Mouse (Mus musculus) hindbrain, embryonic 13.5 days (tissue): Measurements from ENCODE around the gene Mrpl49. TPM values are rescaled to one million over a fixed set of nuclear protein-coding genes. Genes with fewer than 3 reads are reported as not detected.
A peak's percentile ranks its signal among the peaks of the same experiment; 100 is the strongest.

Experiments
- ATAC-seq: fragments of 200-750 bp; cut with Nextera tagmentation; 2 replicates; pipeline ENCODE4 v1.8.0; 2017; ENCODE audit warnings: moderate TSS enrichment; ENCODE audit not compliant: low FRiP score
- H3K27ac ChIP-seq: fragments of 300-500 bp; sonication (generic); 2 replicates; pipeline ENCODE4 v1.5.1; 2015; ENCODE audit warnings: inconsistent platforms, mild to moderate bottlenecking, moderate library complexity
- H3K27me3 ChIP-seq: fragments of 300-500 bp; sonication (generic); 2 replicates; pipeline ENCODE4 v1.6.1; 2015; ENCODE audit warnings: mild to moderate bottlenecking, inconsistent platforms
- H3K36me3 ChIP-seq: fragments of 300-500 bp; sonication (generic); 2 replicates; pipeline ENCODE4 v1.6.1; 2015; ENCODE audit warnings: mild to moderate bottlenecking, inconsistent platforms
- H3K4me1 ChIP-seq: fragments of 300-500 bp; sonication (generic); replicated peaks from 2 replicates; pipeline ENCODE4 v1.6.1; 2015; ENCODE audit warnings: inconsistent platforms
- H3K4me2 ChIP-seq: fragments of 300-500 bp; sonication (generic); 2 replicates; pipeline ENCODE4 v1.6.1; 2015; ENCODE audit warnings: inconsistent platforms, mild to moderate bottlenecking, moderate library complexity
- H3K4me3 ChIP-seq: fragments of 300-500 bp; sonication (generic); 2 replicates; pipeline ENCODE4 v1.5.1; 2015; ENCODE audit warnings: mild to moderate bottlenecking, inconsistent platforms
- H3K9ac ChIP-seq: fragments of 300-500 bp; sonication (generic); 2 replicates; pipeline ENCODE4 v1.6.1; 2015; ENCODE audit warnings: mild to moderate bottlenecking, inconsistent platforms
- H3K9me3 ChIP-seq: fragments of 300-500 bp; sonication (generic); 2 replicates; pipeline ENCODE4 v1.6.1; 2016; ENCODE audit warnings: inconsistent platforms
- WGBS: fragments of 180-500 bp; shearing (Covaris S2); methylation state at CpG from one replicate; pipeline ENCODE4 v1.1.7; 2015; 5-methylcytosine and 5-hydroxymethylcytosine counted together
- polyA plus RNA-seq: library from polyadenylated mRNA; unstranded; fragments of >200 nt; fragmentation: Nextera tagmentation; extraction: Ambion mirVana; gene quantifications from 2 replicates; pipeline ENCODE4 v1.2.1, GENCODE M21; 2015

Mrpl49 gene
- polyA plus RNA-seq, 1 experiment from 2014 or later, result 68.9 TPM

GRCm38 (mm10) chr19:6062418-6062817 is 4.8 kb upstream of the Mrpl49 start:
- no peaks in the 10 kb centered on the region for H3K9me3 ChIP-seq
- ATAC-seq, result no peak
- H3K4me2 ChIP-seq, result peak overlapping the region; percentile 100
- H3K36me3 ChIP-seq, result peaks cover 10% of the 10 kb centered on the region; the same call in 1 of the 2 replicates
- H3K4me3 ChIP-seq, result peak overlapping the region; percentile 82
- peaks cover 60% of the 10 kb centered on the region for H3K4me1 ChIP-seq
- WGBS, result 70% methylated on average over 5 of the region's 5 CpGs
- H3K27me3 ChIP-seq, result no peaks in the 10 kb centered on the region
- H3K27ac ChIP-seq, result peak overlapping the region; percentile 94
- peak overlapping the region; percentile 93 for H3K9ac ChIP-seq

GRCm38 (mm10) chr19:6061641-6062302 is 4.2 kb upstream of the Mrpl49 start:
- no peak for ATAC-seq
- WGBS, result 1% methylated on average over 44 of the region's 44 CpGs
- H3K4me1 ChIP-seq, result peaks cover 59% of the 10 kb centered on the region

GRCm38 (mm10) chr19:6061021-6061533 is 3.5 kb upstream of the Mrpl49 start, which contains the start of gene Znhit2:
Gene Znhit2, plus strand, starts transcription at chr19:6061192.
- H3K4me3 ChIP-seq, result peak within 1 kb of the TSS; percentile 82
- H3K9me3 ChIP-seq, result no peaks in the 10 kb centered on the region
- peak; percentile 43 for ATAC-seq
- peaks cover 10% of the 10 kb centered on the region; the same call in 1 of the 2 replicates for H3K36me3 ChIP-seq
- under 1% methylated on average over 50 of the region's 58 CpGs for WGBS
- peak within 1 kb of the TSS; percentile 94 for H3K27ac ChIP-seq
- H3K4me1 ChIP-seq, result peaks cover 59% of the 10 kb centered on the region
- peak within 1 kb of the TSS; percentile 93 for H3K9ac ChIP-seq
- H3K27me3 ChIP-seq, result no peaks in the 10 kb centered on the region
- peak within 1 kb of the TSS; percentile 100 for H3K4me2 ChIP-seq

More at GRCm38 (mm10) chr19:6061641-6062302, 4.2 kb upstream of the Mrpl49 start:
- H3K4me3 ChIP-seq, result peak overlapping the region; percentile 82
- peak overlapping the region; percentile 100 for H3K4me2 ChIP-seq
- peak overlapping the region; percentile 93 for H3K9ac ChIP-seq
- H3K9me3 ChIP-seq, result no peaks in the 10 kb centered on the region
- H3K36me3 ChIP-seq, result peaks cover 10% of the 10 kb centered on the region; the same call in 1 of the 2 replicates
- H3K27me3 ChIP-seq, result no peaks in the 10 kb centered on the region
- peak overlapping the region; percentile 94 for H3K27ac ChIP-seq

DNA sequence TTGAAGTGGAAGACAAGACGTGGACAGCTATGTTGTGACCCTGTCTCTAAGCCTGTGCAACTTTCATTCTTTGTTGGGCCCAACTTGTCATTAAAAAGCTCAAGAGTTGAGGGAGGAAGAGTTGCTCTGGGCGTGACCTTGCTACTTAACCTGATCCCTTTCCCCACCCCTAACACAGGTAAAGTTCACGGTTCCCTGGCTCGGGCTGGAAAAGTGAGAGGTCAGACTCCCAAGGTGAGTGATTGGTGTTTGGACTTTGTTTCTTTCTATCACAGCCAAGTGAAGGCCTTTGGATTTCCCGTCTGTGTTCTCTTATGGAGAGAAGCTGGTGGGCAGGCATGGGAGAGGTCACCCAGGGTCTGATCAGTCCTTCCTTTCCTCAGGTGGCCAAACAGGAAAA is 1.4 kb upstream of the Mrpl49 start:
- Histone ChIP-seq H3K4me2 (peak overlapping the region; percentile 89), H3K4me1 (peaks cover 51% of the 10 kb centered on the region), H3K4me3 (peak overlapping the region; percentile 81), H3K27me3 (no peaks in the 10 kb centered on the region), H3K9me3 (no peaks in the 10 kb centered on the region), H3K36me3 (peaks cover 29% of the 10 kb centered on the region), H3K27ac (no peak overlapping the region), H3K9ac (peak overlapping the region; percentile 96)
- no peak for ATAC-seq
- WGBS, result 87% methylated on average over 5 of the region's 5 CpGs

GRCm38 (mm10) chr19:6058513-6058912 is 928 bp upstream of the Mrpl49 start:
- WGBS, result 39% methylated on average over 5 of the region's 5 CpGs
- peak overlapping the region; percentile 88; the same call in 1 of the 2 replicates for H3K27ac ChIP-seq
- H3K36me3 ChIP-seq, result peaks cover 33% of the 10 kb centered on the region

DNA sequence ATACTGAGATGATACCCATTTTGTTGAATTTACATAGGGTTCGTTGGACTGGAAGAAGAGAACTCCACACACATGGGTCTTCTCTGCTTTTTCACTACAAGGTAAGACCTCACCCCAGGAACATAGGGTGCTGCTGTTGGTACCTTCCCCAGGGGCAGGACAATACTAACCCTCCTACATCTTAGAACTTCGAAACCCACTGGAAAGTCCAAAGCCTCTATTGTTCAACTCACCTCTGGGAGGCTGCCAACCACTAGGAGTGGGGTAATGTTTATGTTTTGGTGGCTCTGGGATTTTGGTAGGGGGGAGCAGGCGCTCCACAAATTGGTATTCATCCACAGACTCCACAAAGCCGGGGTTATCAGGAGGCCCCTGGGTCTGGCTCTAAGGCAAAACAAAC is 889 bp downstream of the Mrpl49 start:
- Histone ChIP-seq H3K27me3 (no peaks in the 10 kb centered on the region), H3K9me3 (no peaks in the 10 kb centered on the region), H3K27ac (no peak overlapping the region), H3K36me3 (peaks cover 51% of the 10 kb centered on the region), H3K9ac (peak overlapping the region; percentile 96), H3K4me1 (peaks cover 28% of the 10 kb centered on the region), H3K4me3 (peak overlapping the region; percentile 81), H3K4me2 (peak overlapping the region; percentile 58)
- ATAC-seq, result no peak
- 66% methylated on average over 4 of the region's 4 CpGs for WGBS

More at GRCm38 (mm10) chr19:6058513-6058912, 928 bp upstream of the Mrpl49 start:
- peaks cover 46% of the 10 kb centered on the region for H3K4me1 ChIP-seq
- no peak for ATAC-seq
- peak overlapping the region; percentile 96 for H3K9ac ChIP-seq
- peak overlapping the region; percentile 81 for H3K4me3 ChIP-seq
- H3K9me3 ChIP-seq, result no peaks in the 10 kb centered on the region
- H3K4me2 ChIP-seq, result peak overlapping the region; percentile 89
- no peaks in the 10 kb centered on the region for H3K27me3 ChIP-seq

DNA sequence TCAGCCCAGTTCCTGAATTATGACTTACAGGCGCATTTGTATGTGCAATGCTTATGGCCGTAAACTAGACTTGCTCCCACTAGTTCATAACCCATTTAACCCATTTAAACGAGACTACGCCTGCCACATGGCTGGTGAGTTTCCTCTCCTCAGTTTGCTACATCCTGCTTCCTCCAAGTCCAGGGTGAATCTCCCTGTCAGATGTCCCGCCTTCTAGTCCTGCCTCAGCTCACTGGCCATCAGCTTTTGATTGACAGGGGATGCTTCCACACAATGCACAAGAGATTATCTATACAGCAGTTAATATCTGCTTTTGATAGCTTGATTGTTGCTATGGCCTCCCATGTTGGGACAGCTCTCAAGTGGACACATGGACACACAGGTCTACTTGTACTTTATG is 3.3 kb downstream of the Mrpl49 start:
- no peak overlapping the region for H3K9ac ChIP-seq
- peaks cover 24% of the 10 kb centered on the region for H3K4me1 ChIP-seq
- no peaks in the 10 kb centered on the region for H3K9me3 ChIP-seq
- H3K4me3 ChIP-seq, result no peak overlapping the region
- WGBS, result 91% methylated on average over 5 of the region's 5 CpGs
- no peak overlapping the region for H3K27ac ChIP-seq
- H3K4me2 ChIP-seq, result no peak overlapping the region
- peaks cover 70% of the 10 kb centered on the region for H3K36me3 ChIP-seq
- no peaks in the 10 kb centered on the region for H3K27me3 ChIP-seq
- ATAC-seq, result no peak

- H3K27ac ChIP-seq, result no peak overlapping the region
- no peaks in the 10 kb centered on the region for H3K9me3 ChIP-seq
- WGBS, result 85% methylated on average over 7 of the region's 7 CpGs
- no peaks in the 10 kb centered on the region for H3K27me3 ChIP-seq
- ATAC-seq, result no peak
- H3K9ac ChIP-seq, result no peak overlapping the region
- H3K4me3 ChIP-seq, result no peak overlapping the region
- peaks cover 31% of the 10 kb centered on the region for H3K4me1 ChIP-seq
- H3K4me2 ChIP-seq, result no peak overlapping the region
- H3K36me3 ChIP-seq, result peaks cover 77% of the 10 kb centered on the region
These were observed 5.1 kb downstream of the Mrpl49 start for GRCm38 (mm10) chr19:6052516-6052915.

DNA sequence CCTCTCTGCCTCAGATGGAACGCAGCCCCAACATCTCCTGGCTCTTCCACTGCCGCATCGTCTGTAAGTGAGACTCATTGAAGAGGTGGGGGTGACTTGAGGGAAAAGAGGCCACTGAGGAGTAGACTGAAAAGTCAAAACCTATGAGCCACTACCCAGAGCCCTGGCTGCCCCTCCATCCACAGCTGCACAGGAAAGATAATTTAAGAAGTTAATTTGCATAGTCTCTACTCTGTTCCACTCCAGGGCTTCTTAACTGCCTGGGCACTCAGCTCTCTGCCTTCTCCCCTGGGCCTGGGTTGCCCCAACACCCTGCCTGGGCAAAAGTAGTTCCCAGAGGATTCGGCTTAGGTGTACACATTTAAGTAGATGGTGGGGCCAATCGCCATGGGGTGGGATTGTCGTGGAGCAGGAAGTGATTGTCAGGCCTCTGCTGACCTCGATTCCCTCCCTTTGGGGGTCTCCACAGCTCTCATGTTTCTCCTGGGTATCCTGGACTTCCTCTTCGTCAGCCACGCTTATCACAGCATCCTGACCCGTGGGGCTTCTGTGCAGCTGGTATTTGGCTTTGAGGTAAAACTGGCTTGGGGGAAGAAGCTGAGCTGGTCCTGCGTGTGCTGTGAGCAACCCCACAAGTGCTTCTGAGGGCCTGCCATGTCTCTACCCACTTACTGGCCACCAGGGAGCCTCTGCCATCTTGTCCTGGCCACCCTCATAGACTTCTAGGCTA is 8.7 kb downstream of the Mrpl49 start:
- H3K4me1 ChIP-seq, result peaks cover 32% of the 10 kb centered on the region
- no peak overlapping the region for H3K27ac ChIP-seq
- no peaks in the 10 kb centered on the region for H3K9me3 ChIP-seq
- no peak for ATAC-seq
- H3K9ac ChIP-seq, result 0 out of 2 replicates have a peak overlapping the region, but pooled peaks have one; percentile 91
- no peak overlapping the region for H3K4me3 ChIP-seq
- H3K27me3 ChIP-seq, result no peaks in the 10 kb centered on the region
- peaks cover 57% of the 10 kb centered on the region for H3K36me3 ChIP-seq
- 92% methylated on average over 11 of the region's 11 CpGs for WGBS
- H3K4me2 ChIP-seq, result no peak overlapping the region

DNA sequence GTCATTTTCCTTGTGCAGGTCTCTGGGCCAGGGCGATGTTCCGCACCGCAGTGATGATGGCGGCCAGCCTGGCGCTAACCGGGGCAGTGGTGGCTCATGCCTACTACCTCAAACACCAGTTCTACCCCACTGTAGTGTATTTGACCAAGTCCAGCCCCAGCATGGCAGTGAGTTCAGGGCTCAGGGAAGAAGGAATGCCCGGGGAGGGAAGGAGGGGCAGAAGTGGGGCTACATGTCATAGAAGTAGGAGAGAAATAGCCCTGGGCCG is 9.8 kb downstream of the Mrpl49 start:
- ATAC-seq, result no peak
- H3K9ac ChIP-seq, result peak overlapping the region; percentile 91
- peaks cover 32% of the 10 kb centered on the region for H3K4me1 ChIP-seq

DNA sequence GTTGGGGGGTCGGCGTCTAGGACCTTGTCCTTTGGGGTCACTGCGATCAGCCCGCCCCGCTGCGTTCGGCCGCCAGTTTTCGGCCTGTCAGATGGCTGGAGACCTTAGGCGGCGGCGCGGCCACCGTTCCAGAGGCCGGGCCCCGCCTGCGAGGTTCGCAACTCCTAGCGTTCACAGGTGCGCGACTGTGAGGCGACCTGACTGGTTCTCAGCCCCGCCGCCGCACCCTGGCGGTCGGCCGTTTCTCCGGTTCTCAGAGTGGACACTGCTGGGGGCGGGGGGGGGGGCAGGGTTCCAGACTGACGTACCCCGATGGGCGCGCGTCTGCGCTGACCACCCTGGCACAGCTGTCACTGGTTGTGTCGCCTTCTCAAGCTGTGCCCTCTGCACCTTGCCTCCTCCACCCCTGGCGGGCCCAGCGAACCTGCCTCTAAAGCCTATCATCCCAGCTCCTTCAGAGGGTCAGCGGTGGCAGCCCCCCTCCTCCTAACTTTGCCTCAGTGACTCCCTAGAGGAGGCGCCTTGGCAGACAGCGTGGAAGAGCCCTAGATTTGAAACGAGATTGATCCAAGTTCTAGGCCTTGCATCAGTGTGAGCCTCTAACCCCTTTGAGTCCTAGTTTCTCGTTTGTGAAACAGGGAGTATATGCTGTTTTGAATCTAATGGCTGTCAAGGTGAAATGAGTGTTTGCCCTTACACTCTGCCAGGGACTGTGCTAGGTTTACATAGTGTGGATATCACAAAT is 10.3 kb downstream of the Mrpl49 start:
- Histone ChIP-seq H3K9ac (peak overlapping the region; percentile 91), H3K27ac (peak overlapping the region; percentile 99), H3K36me3 (peaks cover 42% of the 10 kb centered on the region), H3K4me1 (peaks cover 34% of the 10 kb centered on the region), H3K4me2 (peak overlapping the region; percentile 99), H3K9me3 (no peaks in the 10 kb centered on the region), H3K4me3 (peak overlapping the region; percentile 88), H3K27me3 (no peaks in the 10 kb centered on the region)
- WGBS, result 2% methylated on average over 44 of the region's 44 CpGs
- peak; percentile 15 for ATAC-seq

More for the DNA sequence above, 9.8 kb downstream of the Mrpl49 start:
- H3K9me3 ChIP-seq, result no peaks in the 10 kb centered on the region
- H3K36me3 ChIP-seq, result peaks cover 47% of the 10 kb centered on the region
- H3K27me3 ChIP-seq, result no peaks in the 10 kb centered on the region
- H3K27ac ChIP-seq, result peak overlapping the region; percentile 99; the same call in 1 of the 2 replicates
- peak overlapping the region; percentile 99 for H3K4me2 ChIP-seq
- 88% methylated on average over 8 of the region's 8 CpGs for WGBS
- peak overlapping the region; percentile 88 for H3K4me3 ChIP-seq
